Mouse (Mus musculus) myocyte (in vitro differentiated cells): Measurements from ENCODE around the gene Wdr83.

Source experiments
- MYOG ChIP-seq, 3 experiments: IDR thresholded peaks; one replicate each; pipeline ENCODE4 v1.6.1; 2011; ENCODE audit warnings: control low read depth in 2 of 3, low read depth in 2 of 3, mild to moderate bottlenecking in 2 of 3; ENCODE audit not compliant: insufficient read length in 2 of 3, control insufficient read depth in 1 of 3, insufficient read depth in 1 of 3
- POLR2A ChIP-seq: IDR thresholded peaks from one replicate; pipeline ENCODE4 v1.6.1; 2011; ENCODE audit warnings: low read depth, mild to moderate bottlenecking, control low read depth, moderate library complexity; ENCODE audit not compliant: insufficient read length
- SRF ChIP-seq: IDR thresholded peaks from one replicate; pipeline ENCODE4 v1.6.1; 2011; ENCODE audit warnings: low read depth; ENCODE audit not compliant: control insufficient read depth, insufficient read length
- USF1 ChIP-seq: IDR thresholded peaks from one replicate; pipeline ENCODE4 v1.6.1; 2011; ENCODE audit warnings: low read depth, mild to moderate bottlenecking, control low read depth, moderate library complexity

- TF ChIP-seq USF1: no peak
- no peak for TF ChIP-seq POLR2A
- TF ChIP-seq SRF: no peak
- TF ChIP-seq MYOG (IDR thresholded peaks at IDR 0.05; ENCODE audit: control insufficient read depth in 1 of 3, insufficient read depth in 1 of 3, insufficient read length in 2 of 3, low read depth in 2 of 3): no peak
These were observed 44.8 kb downstream of the Wdr83 start for GRCm38 (mm10) chr8:85036381-85036717.
